Mouse (Mus musculus): ENCODE data around the gene Lmna. TPM values are rescaled to one million over a fixed set of nuclear protein-coding genes. Genes with fewer than 3 reads are reported as not detected.
A peak's percentile ranks its signal among the peaks of the same experiment; 100 is the strongest.

Gene Lmna
- polyA plus RNA-seq, 1 experiment from 2014 or later, result 22.8 TPM

- peak overlapping the region; percentile 93 for H3K4me2 ChIP-seq (replicated peaks; ENCODE audit: low read depth, low read length)
- peak overlapping the region; percentile 94 for H3K4me3 ChIP-seq (ENCODE audit: low read depth, low read length)
- H3K27ac ChIP-seq (ENCODE audit: low read depth, low read length), result 0 out of 2 replicates have a peak overlapping the region, but pooled peaks have one; percentile 24
- no peaks in the 10 kb centered on the region for H3K9me3 ChIP-seq (ENCODE audit: control insufficient read depth, low read length)
- DNase-seq (ENCODE audit: low spot score) (peak; percentile 33), ATAC-seq (ENCODE audit: low FRiP score) (no peak)
- 7% methylated on average over 3 of the region's 3 CpGs for WGBS
- H3K36me3 ChIP-seq (ENCODE audit: control insufficient read depth, insufficient read depth, low read length), result peaks cover 15% of the 10 kb centered on the region
- no peaks in the 10 kb centered on the region for H3K27me3 ChIP-seq (ENCODE audit: control insufficient read depth, insufficient read depth, low read length)
- H3K4me1 ChIP-seq (replicated peaks; ENCODE audit: control insufficient read depth, insufficient read depth, low read length), result peaks cover 38% of the 10 kb centered on the region
- H3K9ac ChIP-seq (ENCODE audit: low read depth, low read length), result peak overlapping the region; percentile 99
Measured at GRCm38 (mm10) chr3:88535005-88535404, 25.2 kb upstream of the Lmna start.

DNA sequence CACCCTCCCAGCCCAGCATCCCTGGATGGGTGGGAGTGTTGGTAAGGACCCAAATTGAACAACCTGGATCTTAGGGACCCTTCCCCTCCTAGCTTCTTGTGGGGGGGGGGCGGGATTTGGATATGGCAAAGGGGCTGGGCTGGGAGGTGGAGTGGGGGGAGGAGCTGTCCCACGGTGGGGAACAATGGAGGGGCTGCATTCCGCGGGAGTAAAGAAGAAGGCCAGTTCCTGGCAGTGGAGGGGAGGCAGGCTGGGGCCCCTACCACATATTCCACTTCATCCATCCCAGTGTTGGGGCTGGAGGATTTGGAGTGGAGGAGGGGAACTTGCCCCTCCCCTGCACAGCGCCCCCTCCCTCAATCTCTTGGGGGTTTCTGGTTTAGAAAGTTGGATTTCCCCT is 23.9 kb upstream of the Lmna start:
- WGBS, result 0% methylated on average over 5 of the region's 5 CpGs
- Histone ChIP-seq H3K9ac (ENCODE audit: low read depth, low read length) (peak overlapping the region; percentile 99), H3K4me3 (ENCODE audit: low read depth, low read length) (peak overlapping the region; percentile 94), H3K27me3 (ENCODE audit: control insufficient read depth, insufficient read depth, low read length) (no peaks in the 10 kb centered on the region), H3K4me1 (replicated peaks; ENCODE audit: control insufficient read depth, insufficient read depth, low read length) (peaks cover 36% of the 10 kb centered on the region), H3K4me2 (replicated peaks; ENCODE audit: low read depth, low read length) (peak overlapping the region; percentile 93), H3K27ac (ENCODE audit: low read depth, low read length) (peak overlapping the region; percentile 97), H3K36me3 (ENCODE audit: control insufficient read depth, insufficient read depth, low read length) (peaks cover 15% of the 10 kb centered on the region), H3K9me3 (ENCODE audit: control insufficient read depth, low read length) (no peaks in the 10 kb centered on the region)
- DNase-seq (ENCODE audit: low spot score), result no peak
- no peak for ATAC-seq (ENCODE audit: low FRiP score)

GRCm38 (mm10) chr3:88532689-88533511 is 23.1 kb upstream of the Lmna start:
- peak overlapping the region; percentile 94 for H3K4me3 ChIP-seq (ENCODE audit: low read depth, low read length)
- WGBS, result under 1% methylated on average over 37 of the region's 40 CpGs
- peak overlapping the region; percentile 99 for H3K9ac ChIP-seq (ENCODE audit: low read depth, low read length)
- H3K9me3 ChIP-seq (ENCODE audit: control insufficient read depth, low read length), result no peaks in the 10 kb centered on the region
- H3K4me1 ChIP-seq (replicated peaks; ENCODE audit: control insufficient read depth, insufficient read depth, low read length), result peaks cover 32% of the 10 kb centered on the region
- H3K27me3 ChIP-seq (ENCODE audit: control insufficient read depth, insufficient read depth, low read length), result no peaks in the 10 kb centered on the region
- H3K36me3 ChIP-seq (ENCODE audit: control insufficient read depth, insufficient read depth, low read length), result peaks cover 9% of the 10 kb centered on the region; the same call in 1 of the 2 replicates
- peak; percentile 43 for ATAC-seq (ENCODE audit: low FRiP score)
- DNase-seq (ENCODE audit: low spot score), result peak; percentile 83
- peak overlapping the region; percentile 93 for H3K4me2 ChIP-seq (replicated peaks; ENCODE audit: low read depth, low read length)
- H3K27ac ChIP-seq (ENCODE audit: low read depth, low read length), result peak overlapping the region; percentile 97

- ATAC-seq (ENCODE audit: low FRiP score) (no peak), DNase-seq (ENCODE audit: low spot score) (no peak)
- peak within 1 kb of the TSS; percentile 94 for H3K4me3 ChIP-seq (ENCODE audit: low read depth, low read length)
- no peaks in the 10 kb centered on the region for H3K9me3 ChIP-seq (ENCODE audit: control insufficient read depth, low read length)
- peaks cover 6% of the 10 kb centered on the region; the same call in 1 of the 2 replicates for H3K36me3 ChIP-seq (ENCODE audit: control insufficient read depth, insufficient read depth, low read length)
- no peaks in the 10 kb centered on the region for H3K27me3 ChIP-seq (ENCODE audit: control insufficient read depth, insufficient read depth, low read length)
- peak within 1 kb of the TSS; percentile 97 for H3K27ac ChIP-seq (ENCODE audit: low read depth, low read length)
- H3K4me2 ChIP-seq (replicated peaks; ENCODE audit: low read depth, low read length), result peak within 1 kb of the TSS; percentile 93
- peak within 1 kb of the TSS; percentile 99 for H3K9ac ChIP-seq (ENCODE audit: low read depth, low read length)
- peaks cover 34% of the 10 kb centered on the region for H3K4me1 ChIP-seq (replicated peaks; ENCODE audit: control insufficient read depth, insufficient read depth, low read length)
- WGBS, result 0% methylated on average over 15 of the region's 31 CpGs
Measured at GRCm38 (mm10) chr3:88532299-88532674, 22.5 kb upstream of the Lmna start, which contains the start of gene Mex3a. Gene Mex3a, plus strand, starts transcription at chr3:88532395.

DNA sequence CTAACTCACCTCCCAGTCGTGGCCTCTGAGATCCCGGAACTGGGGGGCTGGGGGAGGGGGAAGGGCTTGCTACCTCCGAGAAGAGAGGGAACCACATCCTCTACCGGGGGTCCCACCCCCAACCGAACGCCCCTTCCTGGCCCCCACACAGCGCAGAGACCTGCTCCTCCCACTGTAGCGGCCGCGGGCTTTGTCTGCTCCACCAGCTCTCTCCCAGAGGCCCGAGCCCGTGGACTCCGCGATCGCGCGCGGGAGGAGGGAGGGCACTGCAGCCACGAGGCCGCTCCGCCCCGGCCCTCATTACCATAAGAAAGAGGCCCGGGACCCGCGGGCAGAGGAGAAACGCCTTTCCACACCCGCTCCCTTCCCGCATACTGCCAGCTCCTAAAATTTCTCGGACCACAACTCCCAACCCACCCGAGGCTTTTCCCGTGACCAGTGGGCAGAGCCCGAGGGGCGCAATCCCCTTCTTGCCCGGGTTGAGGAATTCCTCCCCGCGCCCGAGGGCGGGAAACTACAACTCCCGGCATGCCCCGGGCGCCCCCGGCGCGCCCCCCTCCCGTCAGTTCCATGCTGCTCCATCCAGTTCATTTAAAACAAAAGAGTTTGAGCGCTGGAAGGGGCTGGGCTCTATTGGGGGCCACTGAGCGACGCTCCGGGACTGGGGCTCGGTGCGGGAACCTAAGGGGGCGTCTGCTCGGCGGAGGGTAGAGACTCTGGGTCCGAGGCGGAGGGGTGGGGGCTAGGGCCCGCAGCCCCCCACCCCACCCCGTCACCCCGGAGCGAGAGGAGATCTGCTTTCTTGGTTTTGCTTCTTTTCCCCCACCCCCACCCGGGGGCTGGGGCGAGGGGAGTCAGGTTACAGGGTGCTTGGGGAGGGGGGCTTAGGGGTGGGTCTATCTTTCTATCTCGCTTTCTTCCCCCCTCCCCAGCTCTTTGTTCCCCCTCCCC is 21.9 kb upstream of the Lmna start:
- peak overlapping the region; percentile 99 for H3K9ac ChIP-seq (ENCODE audit: low read depth, low read length)
- no peaks in the 10 kb centered on the region for H3K9me3 ChIP-seq (ENCODE audit: control insufficient read depth, low read length)
- peak; percentile 92 for DNase-seq (ENCODE audit: low spot score)
- no peaks in the 10 kb centered on the region for H3K27me3 ChIP-seq (ENCODE audit: control insufficient read depth, insufficient read depth, low read length)
- H3K4me2 ChIP-seq (replicated peaks; ENCODE audit: low read depth, low read length), result peak overlapping the region; percentile 84
- H3K4me1 ChIP-seq (replicated peaks; ENCODE audit: control insufficient read depth, insufficient read depth, low read length), result peaks cover 29% of the 10 kb centered on the region
- under 1% methylated on average over 49 of the region's 63 CpGs for WGBS
- H3K4me3 ChIP-seq (ENCODE audit: low read depth, low read length), result peak overlapping the region; percentile 94
- H3K36me3 ChIP-seq (ENCODE audit: control insufficient read depth, insufficient read depth, low read length), result peaks cover 3% of the 10 kb centered on the region; the same call in 1 of the 2 replicates
- ATAC-seq (ENCODE audit: low FRiP score), result peak; percentile 86
- H3K27ac ChIP-seq (ENCODE audit: low read depth, low read length), result peak overlapping the region; percentile 97

- Histone ChIP-seq H3K9ac (ENCODE audit: low read depth, low read length) (peak overlapping the region; percentile 99), H3K4me1 (replicated peaks; ENCODE audit: control insufficient read depth, insufficient read depth, low read length) (peaks cover 16% of the 10 kb centered on the region), H3K27me3 (ENCODE audit: control insufficient read depth, insufficient read depth, low read length) (no peaks in the 10 kb centered on the region), H3K36me3 (ENCODE audit: control insufficient read depth, insufficient read depth, low read length) (no peaks in the 10 kb centered on the region), H3K4me2 (replicated peaks; ENCODE audit: low read depth, low read length) (peak overlapping the region; percentile 84), H3K27ac (ENCODE audit: low read depth, low read length) (peak overlapping the region; percentile 97), H3K9me3 (ENCODE audit: control insufficient read depth, low read length) (no peaks in the 10 kb centered on the region), H3K4me3 (ENCODE audit: low read depth, low read length) (peak overlapping the region; percentile 94)
- 8% methylated on average over 11 of the region's 11 CpGs for WGBS
- DNase-seq (ENCODE audit: low spot score) (peak; percentile 48), ATAC-seq (ENCODE audit: low FRiP score) (no peak)
Measured at GRCm38 (mm10) chr3:88530082-88530864, 20.5 kb upstream of the Lmna start.

- ATAC-seq (ENCODE audit: low FRiP score) (no peak), DNase-seq (ENCODE audit: low spot score) (peak; percentile 37)
- WGBS, result 35% methylated on average over 7 of the region's 7 CpGs
Measured at GRCm38 (mm10) chr3:88529204-88530000, 19.6 kb upstream of the Lmna start.

More at GRCm38 (mm10) chr3:88529204-88530000, 19.6 kb upstream of the Lmna start:
- H3K36me3 ChIP-seq (ENCODE audit: control insufficient read depth, insufficient read depth, low read length), result 0 out of 2 replicates have a peak, but pooled peaks cover 3% of the 10 kb centered on the region
- no peaks in the 10 kb centered on the region for H3K27me3 ChIP-seq (ENCODE audit: control insufficient read depth, insufficient read depth, low read length)
- peak overlapping the region; percentile 97 for H3K27ac ChIP-seq (ENCODE audit: low read depth, low read length)
- H3K4me2 ChIP-seq (replicated peaks; ENCODE audit: low read depth, low read length), result peak overlapping the region; percentile 84
- peak overlapping the region; percentile 94 for H3K4me3 ChIP-seq (ENCODE audit: low read depth, low read length)
- H3K4me1 ChIP-seq (replicated peaks; ENCODE audit: control insufficient read depth, insufficient read depth, low read length), result peaks cover 8% of the 10 kb centered on the region
- peak overlapping the region; percentile 99 for H3K9ac ChIP-seq (ENCODE audit: low read depth, low read length)
- no peaks in the 10 kb centered on the region for H3K9me3 ChIP-seq (ENCODE audit: control insufficient read depth, low read length)

All from hindbrain, embryonic 11.5 days (tissue).